In genomic region chr15:51635129-51635920, GRCm38 (mm10) we compare ENCODE assay signal across 8 mouse cellular contexts.
DNase-seq lines count a peak whose midpoint lies in the region; ATAC-seq and TF ChIP-seq lines count a peak whose summit lies in the region.

No protein-coding gene starts in this region.

- no peaks in the 10 kb centered on the region for H3K27me3 ChIP-seq in hindbrain, postnatal 0 days (ENCODE audit: insufficient read depth, low read length)
- no peaks in the 10 kb centered on the region for H3K27me3 ChIP-seq in stomach, embryonic 16.5 days (ENCODE audit: control insufficient read depth, insufficient read depth, low read length)

- peak; percentile 12 for DNase-seq in embryo, embryonic 10 days (ENCODE audit: low spot score)
- DNase-seq in embryo, embryonic 9.5 days (ENCODE audit: extremely low spot score): no peak
- DNase-seq in right cerebral cortex, postnatal 10 days (ENCODE audit: low spot score in 2 of 2): peak; percentile 28 to 29
- no peak for DNase-seq in right cerebral cortex, postnatal 25 days
- DNase-seq in hindbrain, postnatal 0 days (ENCODE audit: low spot score): peak; percentile 51
- no peak for DNase-seq in gastrocnemius, postnatal 25 days

- no peaks in the 10 kb centered on the region for H3K9me3 ChIP-seq in hindbrain, postnatal 0 days (ENCODE audit: low read length)
- H3K9me3 ChIP-seq in stomach, embryonic 16.5 days (replicated peaks; ENCODE audit: control insufficient read depth, low read length): no peaks in the 10 kb centered on the region

- peak overlapping the region; percentile 23 for H3K4me3 ChIP-seq in hindbrain, postnatal 0 days (ENCODE audit: low read length)
- no peak overlapping the region for H3K4me3 ChIP-seq in stomach, embryonic 16.5 days (replicated peaks; ENCODE audit: low read length)

- 0 out of 2 replicates have a peak, but pooled peaks cover 6% of the 10 kb centered on the region for H3K4me1 ChIP-seq in hindbrain, postnatal 0 days (ENCODE audit: insufficient read depth, low read length)
- 0 out of 2 replicates have a peak, but pooled peaks cover 6% of the 10 kb centered on the region for H3K4me1 ChIP-seq in stomach, embryonic 16.5 days (ENCODE audit: control insufficient read depth, insufficient read depth, low read length)

- 0 out of 2 replicates have a peak overlapping the region, but pooled peaks have one; percentile 5 for H3K9ac ChIP-seq in hindbrain, postnatal 0 days (replicated peaks; ENCODE audit: low read length)
- no peak overlapping the region for H3K9ac ChIP-seq in stomach, embryonic 16.5 days (ENCODE audit: low read length)

- WGBS in hindbrain, postnatal 0 days: 32% methylated on average over 21 of the region's 21 CpGs
- WGBS in stomach, embryonic 16.5 days: 50% methylated on average over 21 of the region's 21 CpGs

- H3K36me3 ChIP-seq in hindbrain, postnatal 0 days (ENCODE audit: insufficient read depth, low read length): no peaks in the 10 kb centered on the region
- no peaks in the 10 kb centered on the region for H3K36me3 ChIP-seq in stomach, embryonic 16.5 days (ENCODE audit: control insufficient read depth, insufficient read depth, low read length)

- H3K4me2 ChIP-seq in hindbrain, postnatal 0 days (ENCODE audit: low read depth, low read length): peak overlapping the region; percentile 43
- H3K4me2 ChIP-seq in stomach, embryonic 16.5 days (ENCODE audit: low read depth, low read length): peak overlapping the region; percentile 29; the same call in 1 of the 2 replicates

- 0 out of 2 replicates have a peak, but pooled peaks have one; percentile 35 for ATAC-seq in hindbrain, postnatal 0 days
- no peak for ATAC-seq in stomach, embryonic 16.5 days (ENCODE audit: insufficient read depth, low FRiP score)
- ATAC-seq in granulocyte monocyte progenitor cell, adult 5-6 weeks (replicated peaks; ENCODE audit: poor library complexity, severe bottlenecking): no peak

- no peak overlapping the region for H3K27ac ChIP-seq in hindbrain, postnatal 0 days
- no peak overlapping the region for H3K27ac ChIP-seq in stomach, embryonic 16.5 days (ENCODE audit: low read length)

- TF ChIP-seq CTCF in hindbrain, postnatal 0 days (IDR thresholded peaks at IDR 0.05; ENCODE audit: low read depth): no peak

Comparison
In these comparisons a context has a peak if more than half of its experiments do, and no peak if none do; other contexts are left out.
1. DNase-seq: peak in embryo, embryonic 10 days (single experiment), right cerebral cortex, postnatal 10 days (2 of 2) and hindbrain, postnatal 0 days (single experiment); none in embryo, embryonic 9.5 days (single experiment), right cerebral cortex, postnatal 25 days (single experiment) and gastrocnemius, postnatal 25 days (single experiment).